Mouse (Mus musculus) CH12.LX (cell line): ENCODE measurements around the gene Coasy. TPM values are rescaled to one million over a fixed set of nuclear protein-coding genes. Genes with fewer than 3 reads are reported as not detected.

Source experiments
- DNase-seq: peaks from one replicate; pipeline ENCODE4 v3.0.0-alpha.2; 2013; ENCODE audit errors: extremely low read depth
- H3K27ac ChIP-seq: 2 replicates; pipeline ENCODE4 v1.5.1; 2012; ENCODE audit warnings: low read depth, mild to moderate bottlenecking, control low read depth, moderate library complexity; ENCODE audit not compliant: insufficient read depth
- H3K27me3 ChIP-seq: replicated peaks from 2 replicates; pipeline ENCODE3; 2012; ENCODE audit warnings: inconsistent platforms
- H3K36me3 ChIP-seq, 2 experiments: replicated peaks in 1 of 2; 2 replicates each; pipeline versions ENCODE3 to v1.6.1; 2012; ENCODE audit warnings: inconsistent platforms in 1 of 2, low read length in 1 of 2, mild to moderate bottlenecking in 1 of 2, mixed read lengths in 1 of 2, moderate library complexity in 1 of 2; ENCODE audit not compliant: control insufficient read depth in 1 of 2, insufficient read depth in 1 of 2
- H3K4me1 ChIP-seq, 2 experiments: 2 replicates each; pipeline ENCODE4 v1.6.1; 2012; ENCODE audit warnings: inconsistent platforms in 1 of 2, moderate library complexity in 1 of 2; ENCODE audit not compliant: insufficient read depth in 2 of 2, control insufficient read depth in 1 of 2
- H3K4me2 ChIP-seq: 2 replicates; pipeline ENCODE4 v1.6.1; 2012; ENCODE audit warnings: low read depth, mild to moderate bottlenecking, control low read depth; ENCODE audit not compliant: poor library complexity, insufficient read depth, severe bottlenecking
- H3K4me3 ChIP-seq, 3 experiments: fragments of 150-350 bp in 1 of 3; sonication (generic) in 1 of 3; replicated peaks in 1 of 3; 2 replicates each; pipeline versions ENCODE3 to v1.5.1; 2011 to 2012; ENCODE audit warnings: low read depth in 2 of 3, low read length in 2 of 3, mild to moderate bottlenecking in 2 of 3, moderate library complexity in 2 of 3, control low read depth in 1 of 3, improper control_type of control experiment in 1 of 3, inconsistent platforms in 1 of 3, mixed read lengths in 1 of 3; ENCODE audit not compliant: poor library complexity in 1 of 3
- H3K79me2 ChIP-seq: replicated peaks from 2 replicates; pipeline ENCODE4 v1.6.1; 2012; ENCODE audit warnings: mild to moderate bottlenecking, moderate library complexity; ENCODE audit not compliant: control insufficient read depth, poor library complexity, insufficient read depth, severe bottlenecking; ENCODE audit errors: extremely low read depth
- H3K9ac ChIP-seq: 2 replicates; pipeline ENCODE4 v1.6.1; 2012; ENCODE audit warnings: low read depth, mild to moderate bottlenecking, control low read depth, moderate library complexity; ENCODE audit not compliant: insufficient read depth
- H3K9me3 ChIP-seq: replicated peaks from 2 replicates; pipeline ENCODE3; 2012; ENCODE audit warnings: low read length, inconsistent platforms, mixed read lengths
- BHLHE40 ChIP-seq: IDR thresholded peaks from 2 replicates; pipeline ENCODE4 v1.6.1; 2011; ENCODE audit warnings: mild to moderate bottlenecking, low read depth, low read length, improper control_type of control experiment
- CHD2 ChIP-seq: IDR thresholded peaks from 2 replicates; pipeline ENCODE4 v1.6.1; 2011; ENCODE audit warnings: low read length, improper control_type of control experiment
- CTCF ChIP-seq, 2 experiments: IDR thresholded peaks in 1 of 2; conservative IDR thresholded peaks in 1 of 2; 2 replicates each; pipeline ENCODE4 v1.5.1; 2011 to 2012; ENCODE audit warnings: low read depth in 2 of 2, low read length in 2 of 2, improper control_type of control experiment in 1 of 2, inconsistent platforms in 1 of 2, mild to moderate bottlenecking in 1 of 2, moderate library complexity in 1 of 2
- E2F4 ChIP-seq: IDR thresholded peaks from 2 replicates; pipeline ENCODE4 v1.6.1; 2011; ENCODE audit warnings: low read depth, low read length, improper control_type of control experiment; ENCODE audit not compliant: insufficient replicate concordance
- EP300 ChIP-seq: IDR thresholded peaks from 2 replicates; pipeline ENCODE4 v1.6.1; 2011; ENCODE audit warnings: low read length, improper control_type of control experiment
- ETS1 ChIP-seq: conservative IDR thresholded peaks from 2 replicates; pipeline ENCODE4 v1.6.1; 2012; ENCODE audit warnings: low read depth, mild to moderate bottlenecking, inconsistent platforms, low read length, improper control_type of control experiment, moderate library complexity
- GABPA ChIP-seq: IDR thresholded peaks from 2 replicates; pipeline ENCODE4 v1.6.1; 2012; ENCODE audit warnings: low read depth, low read length, improper control_type of control experiment, inconsistent platforms; ENCODE audit not compliant: insufficient replicate concordance
- JUND ChIP-seq: conservative IDR thresholded peaks from 2 replicates; pipeline ENCODE4 v1.6.1; 2011; ENCODE audit warnings: low read depth, low read length, improper control_type of control experiment
- MAFK ChIP-seq: IDR thresholded peaks from 2 replicates; pipeline ENCODE4 v1.6.1; 2011; ENCODE audit warnings: low read length, improper control_type of control experiment; ENCODE audit not compliant: insufficient replicate concordance
- MAZ ChIP-seq: IDR thresholded peaks from 2 replicates; pipeline ENCODE4 v1.6.1; 2012; ENCODE audit warnings: low read depth, mild to moderate bottlenecking, inconsistent platforms, low read length, improper control_type of control experiment, moderate library complexity
- MXI1 ChIP-seq: IDR thresholded peaks from 2 replicates; pipeline ENCODE4 v1.6.1; 2011; ENCODE audit warnings: mild to moderate bottlenecking, low read depth, low read length, improper control_type of control experiment
- POLR2A ChIP-seq: IDR thresholded peaks from 2 replicates; pipeline ENCODE4 v1.6.1; 2011; ENCODE audit warnings: low read depth, mild to moderate bottlenecking, improper control_type of control experiment, low read length
- RAD21 ChIP-seq: IDR thresholded peaks from 2 replicates; pipeline ENCODE4 v1.6.1; 2011; ENCODE audit warnings: low read depth, mild to moderate bottlenecking, low read length, improper control_type of control experiment, moderate library complexity
- RCOR1 ChIP-seq: conservative IDR thresholded peaks from 2 replicates; pipeline ENCODE4 v1.6.1; 2012; ENCODE audit warnings: low read depth, mild to moderate bottlenecking, inconsistent platforms, low read length, improper control_type of control experiment
- SIN3A ChIP-seq: IDR thresholded peaks from 2 replicates; pipeline ENCODE4 v1.6.1; 2012; ENCODE audit warnings: low read length, improper control_type of control experiment, inconsistent platforms
- SMC3 ChIP-seq: IDR thresholded peaks from 2 replicates; pipeline ENCODE4 v1.6.1; 2011; ENCODE audit warnings: low read depth, low read length, improper control_type of control experiment
- TBP ChIP-seq: conservative IDR thresholded peaks from 2 replicates; pipeline ENCODE4 v1.6.1; 2011; ENCODE audit warnings: low read depth, low read length, improper control_type of control experiment
- USF1 ChIP-seq: IDR thresholded peaks from 2 replicates; pipeline ENCODE4 v1.6.1; 2014; ENCODE audit warnings: low read depth, mild to moderate bottlenecking, inconsistent platforms, low read length, improper control_type of control experiment
- ZC3H11A ChIP-seq: IDR thresholded peaks from 2 replicates; pipeline ENCODE4 v1.6.1; 2012; ENCODE audit warnings: low read depth, mild to moderate bottlenecking, inconsistent platforms, low read length, improper control_type of control experiment
- ZKSCAN1 ChIP-seq: IDR thresholded peaks from 2 replicates; pipeline ENCODE4 v1.6.1; 2012; ENCODE audit warnings: low read depth, inconsistent platforms, low read length, improper control_type of control experiment, borderline replicate concordance
- ZMIZ1 ChIP-seq: IDR thresholded peaks from 2 replicates; pipeline ENCODE4 v1.6.1; 2012; ENCODE audit warnings: low read depth, mild to moderate bottlenecking, inconsistent platforms, low read length, improper control_type of control experiment
- ZNF384 ChIP-seq: IDR thresholded peaks from 2 replicates; pipeline ENCODE4 v1.6.1; 2012; ENCODE audit warnings: low read depth, low read length, improper control_type of control experiment, inconsistent platforms
- dilution Hi-C: fragments of 300-500 bp; cut with MboI; formaldehyde crosslinking; loops from 2 replicates; pipeline ENCODE4 v1.14.3; 2020; ENCODE audit warnings: low sequenced_read_pairs; ENCODE audit not compliant: extremely low pct_unique_long_range_greater_than_20kb, extremely low pct_ligation_motif_present
- in situ Hi-C: fragments of 300-500 bp; cut with MboI; formaldehyde crosslinking; loops from 3 replicates; pipeline ENCODE4 v1.14.3; 2019; ENCODE audit warnings: low sequenced_read_pairs, low pct_ligation_motif_present, low pct_unique_long_range_greater_than_20kb, mixed read lengths
- polyA plus RNA-seq: library from polyadenylated mRNA; unstranded; fragments of >175 nt; gene quantifications from 2 replicates; pipeline ENCODE4 v1.2.1, GENCODE M21; 2012; ENCODE audit warnings: low read depth; ENCODE audit not compliant: insufficient read length
- total RNA-seq, 2 experiments: library from RNA; depleted of rRNA; stranded (reverse); fragments of 300-350 nt in 1 of 2; fragments of >200 nt in 1 of 2; gene quantifications; 2 replicates each; pipeline ENCODE4 v1.2.3; 2012 to 2014

Gene Coasy
- total and polyA plus RNA-seq, 3 experiments = 60.4 to 78.9 (median 63.4) TPM

DNA sequence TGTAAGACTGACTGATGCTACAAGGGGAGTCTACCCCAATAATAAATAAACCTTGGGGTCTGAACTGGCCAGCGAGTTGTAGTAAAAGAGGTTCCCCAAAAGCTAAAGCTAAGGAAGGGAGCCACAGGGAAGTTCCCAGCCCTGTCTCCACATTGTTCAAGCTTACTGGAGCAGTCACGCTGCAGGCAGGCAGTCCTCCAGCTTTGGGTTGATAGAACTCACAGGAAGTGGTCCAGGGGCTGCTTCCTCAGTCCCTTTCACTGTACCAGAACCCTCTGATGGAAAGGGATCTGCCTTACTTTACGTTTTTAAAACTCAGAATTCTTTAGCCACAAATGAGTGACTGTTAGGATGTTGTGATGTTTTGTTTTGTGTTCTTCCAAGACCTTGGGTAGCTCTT lies 34.9 kb upstream of the Coasy start:
- Histone ChIP-seq H3K4me2 (no peak overlapping the region), H3K36me3 (peaks cover 91 to 99% of the 10 kb centered on the region in 2 experiments), H3K4me1 (no peaks in the 10 kb centered on the region), H3K27me3 (no peaks in the 10 kb centered on the region), H3K9me3 (no peaks in the 10 kb centered on the region), H3K27ac (no peak overlapping the region), H3K4me3 (no peak overlapping the region), H3K79me2 (no peaks in the 10 kb centered on the region), H3K9ac (no peak overlapping the region)
- DNase-seq = no peak
- TF ChIP-seq USF1 (no peak), MXI1 (no peak), CTCF (conservative IDR thresholded peaks at IDR 0.05 in 1 of 2, IDR thresholded peaks at IDR 0.05 in 1 of 2; ENCODE audit: low read depth in 2 of 2, low read length in 2 of 2) (no peak), JUND (no peak), TBP (no peak), ZC3H11A (no peak), CHD2 (no peak), EP300 (no peak), RCOR1 (no peak)
- dilution Hi-C loops = no loop called here
- in situ Hi-C loops = no loop called here

DNA sequence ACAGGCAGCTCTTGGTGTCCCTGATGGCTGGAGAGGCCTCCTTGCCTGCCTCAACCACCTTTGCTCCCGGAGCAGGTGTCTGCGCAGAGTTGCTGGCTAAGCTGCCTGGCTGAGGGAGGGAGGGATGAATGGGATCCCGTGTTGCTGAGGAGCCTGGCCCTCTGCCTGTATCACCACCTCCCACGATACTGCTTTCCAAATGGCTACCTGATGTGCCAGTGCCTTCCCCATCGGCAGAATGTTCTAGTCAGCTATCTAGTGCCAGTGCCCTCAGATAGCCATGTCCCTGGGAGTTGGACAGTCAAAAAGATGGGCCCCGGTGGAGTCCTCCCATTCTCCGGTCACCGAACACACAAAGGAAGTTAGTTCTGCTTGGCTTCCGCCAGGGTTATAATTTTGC lies 32.0 kb upstream of the Coasy start:
- in situ Hi-C loops (no loop called here), dilution Hi-C loops (no loop called here)
- no peak for DNase-seq

More for the DNA sequence above, 32.0 kb upstream of the Coasy start:
- no peaks in the 10 kb centered on the region for H3K27me3 ChIP-seq
- H3K4me2 ChIP-seq = no peak overlapping the region
- TF ChIP-seq SIN3A (no peak), JUND (no peak), MAFK (no peak), SMC3 (no peak), RAD21 (no peak), POLR2A (no peak), E2F4 (no peak), CTCF (conservative IDR thresholded peaks at IDR 0.05 in 1 of 2, IDR thresholded peaks at IDR 0.05 in 1 of 2; ENCODE audit: low read depth in 2 of 2, low read length in 2 of 2) (no peak), MXI1 (no peak), ZNF384 (no peak), ZMIZ1 (no peak), BHLHE40 (no peak), CHD2 (no peak), ZKSCAN1 (no peak), ETS1 (no peak), MAZ (no peak), GABPA (no peak)
- no peaks in the 10 kb centered on the region for H3K79me2 ChIP-seq
- H3K36me3 ChIP-seq = peaks cover 89 to 99% of the 10 kb centered on the region in 2 experiments
- no peak overlapping the region for H3K9ac ChIP-seq
- no peak overlapping the region for H3K4me3 ChIP-seq
- H3K4me1 ChIP-seq = no peaks in the 10 kb centered on the region
- peaks cover 12% of the 10 kb centered on the region for H3K9me3 ChIP-seq
- no peak overlapping the region for H3K27ac ChIP-seq
